Mouse (Mus musculus) left cerebral cortex, postnatal 36 days (tissue): ENCODE data around the gene 1700013G24Rik. TPM values are rescaled to one million over a fixed set of nuclear protein-coding genes. Genes with fewer than 3 reads are reported as not detected.
A peak's percentile ranks its signal among the peaks of the same experiment; 100 is the strongest.
"Not testable (repeated sequence)": the region's sequence is repeated elsewhere in the genome, so short reads cannot be mapped to it uniquely, and the experiment has no call there.

ENCODE experiments used
- DNase-seq, 2 experiments: peaks; one replicate each; pipeline ENCODE4 v3.0.0; 2021 to 2022; ENCODE audit warnings: low spot score in 2 of 2, mixed read lengths in 1 of 2
- intact Hi-C: fragments of 180-260 bp; cut with DNase I; formaldehyde crosslinking; loops from one replicate; pipeline ENCODE4 v1.15.1; 2025
- total RNA-seq, 2 experiments: library from RNA; stranded (reverse); gene quantifications; 2 replicates each; pipeline ENCODE4 v1.2.3; 2021

The 1700013G24Rik gene
- total RNA-seq = not detected

DNA sequence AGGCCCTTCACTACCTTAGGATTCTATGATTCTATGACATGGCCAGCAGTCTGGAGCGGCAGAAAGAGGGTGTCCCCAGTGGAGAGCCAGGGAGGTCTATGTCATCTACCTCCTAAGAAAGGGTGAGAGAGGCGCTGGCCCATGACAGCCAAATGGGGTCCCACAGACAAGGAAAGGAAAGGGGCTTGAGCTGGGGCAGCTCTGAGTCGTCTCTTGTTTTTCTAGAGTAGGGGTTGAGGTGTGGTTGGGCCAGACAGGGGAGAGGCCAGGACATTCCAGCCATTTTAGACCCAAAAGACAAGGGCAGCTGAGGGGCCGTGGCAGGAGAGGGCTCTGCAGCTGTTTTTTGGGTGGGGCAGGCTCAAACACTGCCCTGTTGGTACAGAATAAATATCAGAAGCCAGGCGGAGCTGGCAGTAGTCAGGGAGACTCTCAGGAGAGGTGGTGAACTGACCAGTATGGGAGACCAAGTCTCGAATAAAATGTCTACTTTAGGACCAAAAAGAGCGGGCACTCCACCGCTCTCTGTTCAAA lies at the start of gene 1700013G24Rik:
1700013G24Rik (plus strand) TSS at position 51 of the 534 bp plus-strand sequence.
- intact Hi-C loops = no loop called here
- DNase-seq = no peak

DNA sequence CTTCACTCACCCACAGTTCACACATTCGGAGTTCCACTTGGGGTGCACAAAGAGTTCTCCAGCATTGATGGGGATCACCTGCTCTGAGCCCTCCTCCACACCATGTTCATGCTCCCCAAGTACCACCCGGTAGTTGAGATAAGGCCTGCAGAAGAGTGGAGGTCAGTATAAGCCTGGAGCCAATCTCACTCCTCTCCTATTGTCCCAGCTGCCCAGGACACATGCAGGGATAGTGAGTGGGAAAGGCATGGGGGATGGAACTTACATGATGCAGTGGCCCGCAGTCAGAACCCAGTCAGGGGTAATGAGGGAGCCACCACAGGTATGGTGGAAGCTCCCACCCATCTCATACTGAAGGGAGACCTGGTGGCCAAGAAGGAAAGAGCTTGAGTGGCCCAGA lies 47.5 kb upstream of the 1700013G24Rik start:
- DNase-seq = no peak
- intact Hi-C loops = no loop called here

- no peak for DNase-seq
- intact Hi-C loops = no loop called here
These were observed 43.4 kb upstream of the 1700013G24Rik start, which contains the start of gene Cela3a for GRCm38 (mm10) chr4:137409691-137410090. Gene Cela3a, minus strand, starts transcription at chr4:137409791.

DNA sequence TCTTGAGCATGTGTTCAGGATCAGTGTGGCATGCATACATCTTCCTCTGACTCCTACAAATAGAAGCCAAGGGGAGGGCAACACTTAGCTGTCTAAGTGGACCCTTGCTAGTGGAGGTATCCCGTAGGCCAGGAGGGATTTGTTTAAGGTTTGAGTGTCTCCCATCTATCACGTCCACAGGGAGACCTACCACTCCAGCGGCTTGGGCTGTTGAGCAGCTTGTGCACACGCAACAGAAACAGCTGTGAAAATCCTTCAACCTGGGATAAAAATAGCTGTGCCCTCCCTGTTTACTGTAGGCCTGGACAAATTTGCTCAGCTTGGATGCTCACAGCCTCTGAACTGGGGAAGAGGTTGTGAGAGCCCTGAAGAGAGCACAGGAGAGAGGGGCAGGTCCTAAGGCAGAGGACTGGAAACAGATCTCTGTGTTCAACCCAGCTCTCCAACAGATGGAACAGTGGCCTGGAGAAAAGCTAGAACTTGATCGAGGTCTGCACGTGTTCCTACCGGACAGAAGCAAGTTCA lies 40.8 kb upstream of the 1700013G24Rik start:
- DNase-seq, intact Hi-C loops: not testable (repeated sequence)

DNA sequence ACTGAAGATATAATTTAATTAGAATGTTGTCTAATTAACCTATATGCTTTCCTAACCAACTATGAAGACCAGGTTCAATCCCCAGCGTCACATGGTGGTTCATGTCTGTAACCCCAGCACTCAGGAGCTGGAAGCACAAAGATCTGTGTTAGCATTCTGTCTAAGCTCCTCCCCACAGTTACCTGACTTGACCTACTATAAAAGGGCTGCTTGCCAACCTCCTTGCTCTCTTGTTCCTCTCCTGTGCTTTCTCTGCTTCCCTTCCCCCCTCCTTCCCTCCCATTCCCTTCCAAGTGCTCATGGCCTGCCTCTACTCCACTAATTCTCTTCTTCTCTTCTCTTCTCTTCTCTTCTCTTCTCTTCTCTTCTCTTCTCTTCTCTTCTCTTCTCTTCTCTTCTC lies 38.1 kb upstream of the 1700013G24Rik start:
- no peak for DNase-seq
- intact Hi-C loops = no loop called here

DNA sequence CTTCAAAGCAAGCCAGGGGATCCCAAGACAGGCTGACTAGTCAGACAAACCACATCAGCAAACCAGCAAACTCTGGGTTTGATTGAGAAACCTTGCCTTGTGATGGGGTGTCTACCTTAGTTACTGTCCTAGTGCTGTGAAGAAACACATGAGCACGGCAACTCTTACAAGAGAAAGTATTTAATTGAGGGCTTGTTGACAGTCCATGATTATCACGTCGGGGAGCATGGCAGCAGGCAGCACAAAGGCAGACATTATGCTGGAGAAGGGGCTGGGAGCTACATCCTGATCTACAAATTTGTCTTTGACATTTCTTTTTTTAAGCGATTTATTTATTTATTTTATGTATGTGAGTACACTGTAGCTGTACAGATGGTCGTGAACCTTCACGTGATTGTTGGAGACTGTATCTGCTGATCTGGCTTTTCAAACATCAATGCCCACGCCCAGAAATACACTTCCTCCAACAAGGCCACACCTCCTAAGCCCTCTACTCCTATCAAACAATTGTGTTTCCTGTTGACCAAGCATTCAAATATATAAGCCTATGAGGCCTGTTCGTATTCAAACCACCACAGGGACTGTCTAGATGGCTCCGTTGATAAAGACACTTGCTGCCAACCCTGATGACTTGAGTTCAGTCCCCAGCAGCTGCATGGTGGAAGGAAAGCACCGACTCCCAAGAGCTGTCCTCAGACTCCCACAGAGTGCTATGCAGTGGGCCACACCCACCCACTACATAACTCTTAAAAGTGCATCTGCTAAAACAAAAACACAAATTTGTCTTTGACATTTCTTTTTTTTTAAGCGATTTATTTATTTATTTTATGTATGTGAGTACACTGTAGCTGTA lies 35.1 kb upstream of the 1700013G24Rik start:
- DNase-seq = no peak
- intact Hi-C loops = no loop called here

DNA sequence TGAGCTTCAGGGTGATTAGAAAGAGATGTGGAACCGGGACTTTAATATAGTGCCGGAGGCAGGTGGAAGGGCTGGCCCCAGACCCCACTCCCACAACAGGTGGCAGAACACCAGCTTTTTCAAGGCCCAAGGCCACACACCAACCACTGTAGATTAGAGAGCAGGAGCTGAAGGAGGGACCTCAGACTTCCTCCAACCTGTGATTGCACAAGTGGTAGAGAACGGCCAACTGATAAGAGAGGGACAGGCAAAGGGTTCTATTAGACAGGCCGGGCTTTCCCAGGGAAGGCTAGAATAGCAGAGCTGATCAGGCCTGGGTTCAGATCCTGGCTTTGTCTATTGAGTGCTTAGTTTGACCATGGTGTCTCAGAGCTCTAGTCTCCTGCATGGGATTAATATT lies 22.6 kb upstream of the 1700013G24Rik start, which contains the start of gene Cela3b:
Cela3b (minus strand) TSS at position 39 of the 400 bp plus-strand sequence.
- DNase-seq = no peak
- intact Hi-C loops = no loop called here

- intact Hi-C loops, DNase-seq: not testable (repeated sequence)
These were observed 20.2 kb upstream of the 1700013G24Rik start for GRCm38 (mm10) chr4:137432700-137433550.

DNA sequence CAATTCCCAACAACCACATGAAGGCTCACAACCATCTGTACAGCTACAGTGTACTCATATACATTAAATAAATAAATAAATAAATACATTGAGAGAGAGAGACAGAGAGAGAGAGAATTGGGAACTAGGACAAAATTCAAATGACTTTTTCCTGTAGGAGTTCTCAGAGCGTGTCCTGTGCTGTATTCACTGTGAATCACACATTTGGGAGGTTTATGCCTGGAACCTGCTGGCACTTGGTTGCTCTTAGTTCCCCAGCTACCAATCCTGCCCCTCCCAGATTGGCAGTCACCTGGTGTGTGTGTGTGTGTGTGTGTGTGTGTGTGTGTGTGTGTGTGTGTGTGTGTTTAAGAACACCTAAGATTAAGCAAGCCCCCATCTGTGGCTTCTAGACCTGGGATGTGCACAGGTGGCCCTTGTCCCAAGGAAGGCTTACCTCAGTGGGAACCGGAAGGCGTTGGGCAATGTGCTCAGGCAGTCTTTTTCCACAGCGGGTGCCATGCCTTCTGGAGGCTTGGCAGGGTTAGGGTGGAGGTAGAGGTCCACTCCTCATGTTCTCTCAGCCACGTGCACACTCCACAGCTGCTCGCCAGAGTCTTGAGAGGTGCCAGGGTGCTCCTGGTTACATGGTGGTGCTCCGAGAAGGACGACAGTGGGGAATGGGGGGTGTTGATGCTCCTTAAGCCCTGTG lies 16.0 kb upstream of the 1700013G24Rik start:
- peak; percentile 14 to 21 for DNase-seq
- intact Hi-C loops = no loop called here

DNA sequence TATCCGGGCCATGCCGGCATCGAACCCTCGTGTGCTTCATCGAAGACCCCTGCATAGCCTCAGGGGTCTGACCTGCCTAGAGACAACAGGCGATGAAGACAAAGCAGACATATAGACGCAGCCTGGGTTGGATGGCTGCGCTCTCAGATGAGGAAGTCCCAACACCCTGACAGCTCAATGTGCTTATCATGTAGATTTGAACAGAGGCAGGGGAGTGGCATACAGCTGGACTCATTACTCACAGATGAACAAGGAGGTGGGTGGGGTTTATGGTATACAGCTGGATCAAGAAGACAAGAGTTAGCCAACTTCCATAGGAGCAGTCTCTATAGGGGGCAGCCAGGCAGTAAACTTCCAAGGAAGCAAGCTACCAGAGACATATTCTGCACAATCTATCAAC lies 14.2 kb upstream of the 1700013G24Rik start:
- DNase-seq = no peak
- intact Hi-C loops = no loop called here

- no peak for DNase-seq
- intact Hi-C loops = loop anchor here (5.0 kb wide), 2 partner anchors 106 to 136 kb away; no protein-coding TSS in a partner anchor
These were observed 11.8 kb upstream of the 1700013G24Rik start for GRCm38 (mm10) chr4:137441332-137441731.

GRCm38 (mm10) chr4:137443625-137444024 lies 9.5 kb upstream of the 1700013G24Rik start:
- peak; percentile 54 to 71 for DNase-seq
- intact Hi-C loops = loop anchor here (5.0 kb wide), 2 partner anchors 104 to 134 kb away; no protein-coding TSS in a partner anchor

DNA sequence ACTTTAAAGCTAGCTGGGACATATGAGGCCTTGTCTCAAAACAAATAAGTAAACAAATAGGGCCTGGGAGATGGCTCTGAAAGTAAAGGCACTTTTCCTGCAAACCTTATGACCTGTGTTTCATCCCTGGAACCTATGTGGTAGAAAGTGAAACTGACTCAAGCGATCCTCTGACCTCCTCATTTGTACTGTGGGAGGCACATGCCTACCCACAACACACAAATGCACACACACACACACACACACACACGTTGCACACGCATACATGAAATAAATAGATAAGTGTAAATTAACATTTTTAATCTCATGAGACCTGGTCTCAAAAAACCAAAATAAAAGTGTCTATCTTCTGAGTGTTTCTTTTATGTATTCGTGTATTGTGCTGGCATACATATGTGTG lies 7.2 kb upstream of the 1700013G24Rik start:
- intact Hi-C loops = no loop called here
- no peak for DNase-seq

DNA sequence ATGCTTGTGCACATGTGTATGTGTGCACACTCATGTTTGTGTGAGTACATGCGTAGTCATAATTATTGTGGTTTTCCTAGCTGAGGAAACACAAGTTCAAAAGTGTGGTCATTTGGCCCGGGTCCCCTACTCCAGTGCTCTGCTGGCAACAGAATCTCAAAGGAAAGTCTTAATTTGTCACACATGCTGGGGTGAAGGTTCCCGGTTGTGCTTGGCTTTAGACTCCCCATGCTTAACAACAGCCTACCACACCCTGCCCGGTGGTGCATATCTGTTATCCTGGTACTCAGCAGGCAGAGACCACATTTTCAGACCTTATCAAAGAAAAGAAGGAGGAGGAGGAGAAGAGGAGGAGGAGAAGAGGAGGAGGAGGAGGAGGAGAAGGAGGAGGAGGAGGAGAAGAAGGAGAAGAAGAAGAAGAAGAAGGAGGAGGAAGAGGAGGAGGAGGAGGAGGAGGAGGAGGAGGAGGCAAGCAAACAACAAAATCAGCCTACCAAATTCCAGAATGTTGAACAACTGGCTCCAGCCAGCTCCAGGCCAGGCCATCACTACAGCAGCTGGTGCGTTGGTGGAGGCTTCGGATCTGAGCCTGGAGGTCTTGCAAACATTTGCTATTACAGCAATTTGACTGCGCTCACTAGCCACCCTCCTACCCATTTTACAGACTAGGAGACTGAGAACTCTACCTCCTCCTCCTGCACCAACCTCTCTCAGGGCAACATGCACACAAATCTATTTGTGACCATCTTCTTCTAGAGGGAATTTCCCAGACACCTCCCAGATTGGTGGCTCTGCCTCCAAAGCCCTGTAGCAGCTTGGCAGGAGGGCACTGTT lies 5.5 kb upstream of the 1700013G24Rik start:
- intact Hi-C loops = no loop called here
- no peak for DNase-seq

DNA sequence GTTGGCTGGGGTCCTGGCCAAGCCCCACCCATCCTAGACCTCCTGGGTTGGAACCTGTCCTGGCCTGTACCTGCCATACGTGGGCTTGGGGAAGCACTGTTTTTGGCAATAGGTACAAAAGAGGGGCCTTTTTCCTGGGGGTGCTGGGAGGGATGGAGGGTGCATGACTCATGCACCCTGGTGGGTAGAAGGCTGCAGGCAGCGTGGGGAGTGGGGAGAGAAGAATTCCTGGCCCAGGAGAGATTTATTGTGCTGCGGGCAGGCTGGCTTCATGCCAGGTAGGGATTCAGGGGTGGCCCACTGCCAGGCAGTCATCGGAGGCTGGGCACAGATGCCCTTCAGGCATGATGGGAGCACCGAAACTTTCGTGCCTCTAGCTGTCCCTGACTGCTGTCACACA lies 4.9 kb upstream of the 1700013G24Rik start:
- peak in 1 of 2 experiments; percentile 12 for DNase-seq
- intact Hi-C loops = no loop called here

DNA sequence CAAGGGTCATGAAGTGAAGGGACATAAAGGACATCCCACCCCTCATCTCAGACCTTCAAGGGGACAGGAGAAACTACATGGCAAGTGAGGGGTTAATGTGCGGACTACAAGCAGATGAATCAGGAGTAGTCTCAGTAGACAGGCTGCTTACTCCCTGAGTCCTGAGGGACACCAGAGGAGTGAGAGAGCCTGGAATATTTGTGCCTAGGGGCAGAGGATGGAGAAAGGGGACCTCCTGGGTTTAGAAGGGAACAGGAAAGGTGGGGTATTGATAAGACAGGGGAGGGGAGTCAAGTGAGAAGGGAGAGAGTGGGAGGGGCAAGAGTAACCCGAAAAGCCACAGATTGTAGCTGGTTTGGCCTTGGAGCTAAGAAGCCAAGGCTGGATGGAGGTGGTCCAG lies 4.4 kb upstream of the 1700013G24Rik start:
- intact Hi-C loops = no loop called here
- no peak for DNase-seq

GRCm38 (mm10) chr4:137449132-137449531 lies 4.0 kb upstream of the 1700013G24Rik start:
- DNase-seq = no peak
- intact Hi-C loops = no loop called here

DNA sequence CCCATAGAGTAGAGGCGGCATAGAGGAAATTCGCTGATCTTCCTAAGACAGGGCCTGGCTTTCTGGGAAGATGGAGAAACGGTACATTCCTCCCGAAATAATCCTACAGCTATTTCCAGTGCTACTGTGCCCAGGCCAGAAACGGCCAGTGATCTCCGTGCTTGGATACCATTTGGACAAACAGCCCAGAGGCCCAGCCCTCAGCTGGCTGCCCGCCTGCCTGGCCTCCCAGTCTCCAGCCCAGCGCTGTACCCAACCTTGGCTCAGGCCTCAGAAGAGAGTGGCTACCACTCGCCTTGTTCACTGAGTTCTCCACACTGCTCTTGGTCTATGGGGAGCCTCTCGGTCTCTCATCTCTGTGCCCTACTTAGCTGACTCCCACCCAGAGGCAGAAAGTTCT lies 3.4 kb upstream of the 1700013G24Rik start:
- intact Hi-C loops = no loop called here

More for the DNA sequence above, 3.4 kb upstream of the 1700013G24Rik start:
- DNase-seq = no peak
